Mouse (Mus musculus) spleen, adult 2 months (tissue): ENCODE data around the gene Map3k9.

Experiments
- CTCF ChIP-seq: fragments of 200-500 bp; IDR thresholded peaks from 2 replicates; pipeline ENCODE4 v1.5.1; 2011; ENCODE audit warnings: mild to moderate bottlenecking, inconsistent platforms; ENCODE audit not compliant: insufficient read depth, insufficient read length, insufficient replicate concordance; ENCODE audit errors: extremely low read depth
- POLR2A ChIP-seq: fragments of 200-500 bp; IDR thresholded peaks from 2 replicates; pipeline ENCODE4 v1.6.1; 2011; ENCODE audit warnings: low read depth, low read length, inconsistent platforms

DNA sequence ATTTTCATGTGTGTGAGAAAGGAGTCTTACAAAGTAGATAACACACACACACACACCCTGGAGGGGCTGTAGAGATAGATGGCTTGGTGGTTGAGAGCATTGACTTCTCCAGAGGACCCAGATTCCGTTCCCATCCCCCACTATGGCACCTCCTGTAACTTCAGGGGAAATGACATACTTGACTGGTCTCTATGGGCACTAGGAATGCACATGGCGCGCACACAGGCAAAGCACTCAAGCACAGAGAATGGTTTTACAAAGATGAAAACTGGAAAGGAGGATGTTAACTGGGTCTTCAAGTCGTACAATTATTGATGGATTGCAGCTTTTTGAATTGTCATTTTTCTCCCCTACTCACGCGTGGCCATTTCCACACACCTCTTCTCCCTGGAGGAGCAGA, 1.6 kb upstream of the Map3k9 start:
- TF ChIP-seq POLR2A (no peak), CTCF (no peak)
